Mouse (Mus musculus) right cerebral cortex, postnatal 4 days (tissue): ENCODE results near the gene Pmvk.
A peak's percentile ranks its signal among the peaks of the same experiment; 100 is the strongest.

Experiments
- DNase-seq: peaks from one replicate; pipeline ENCODE4 v3.0.0-alpha.2; 2022

The Pmvk gene

DNA sequence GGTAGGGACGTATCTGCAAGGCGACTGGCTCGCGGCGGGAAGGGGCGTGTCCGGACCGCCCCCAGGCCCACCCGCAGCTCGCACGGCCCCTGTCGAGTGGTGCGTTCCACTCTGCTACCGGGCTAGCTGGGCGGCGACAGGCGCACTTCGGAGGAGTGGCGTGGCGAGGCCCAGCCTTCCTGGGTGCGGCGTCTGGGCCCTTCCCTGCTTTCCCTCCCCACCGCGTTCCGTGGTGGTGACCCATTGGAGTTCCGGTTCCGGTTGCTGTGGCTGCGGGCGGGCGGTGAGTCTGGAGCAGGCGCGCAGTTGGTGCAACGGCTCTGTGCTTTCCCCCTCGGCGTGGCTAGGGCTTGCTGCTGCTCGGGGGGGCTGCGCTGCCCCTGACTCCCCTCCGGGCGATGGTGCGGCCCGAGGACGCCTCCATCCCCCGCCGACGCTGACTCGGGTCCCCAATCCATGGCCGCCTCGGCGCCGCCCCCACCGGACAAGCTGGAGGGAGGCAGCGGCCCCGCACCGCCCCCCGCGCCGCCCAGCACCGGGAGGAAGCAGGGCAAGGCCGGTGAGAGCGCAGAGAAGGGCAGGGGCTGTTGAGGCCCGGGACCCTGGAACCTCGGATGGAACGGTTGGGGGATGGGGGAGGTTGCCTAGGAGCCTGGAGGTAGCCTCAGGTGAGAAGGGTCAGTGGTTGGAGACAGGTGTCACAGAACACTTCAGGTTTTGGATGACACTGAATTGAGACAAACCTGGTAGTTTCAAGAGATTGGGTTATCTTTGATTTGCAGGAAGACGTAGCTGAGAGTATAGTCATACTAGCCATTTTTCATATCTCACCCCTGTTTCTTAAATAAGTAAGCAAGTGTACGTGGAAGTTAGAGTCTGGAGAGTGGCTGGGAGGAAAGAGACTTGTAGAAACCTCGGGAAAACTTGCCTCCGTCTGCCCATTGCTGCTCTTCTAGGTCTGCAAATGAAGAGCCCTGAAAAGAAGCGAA lies 23.9 kb upstream of the Pmvk start, which contains the start of gene Pygo2:
Pygo2 (plus strand) TSS at position 44 of the 989 bp plus-strand sequence.
- DNase-seq, result peak; percentile 92

DNA sequence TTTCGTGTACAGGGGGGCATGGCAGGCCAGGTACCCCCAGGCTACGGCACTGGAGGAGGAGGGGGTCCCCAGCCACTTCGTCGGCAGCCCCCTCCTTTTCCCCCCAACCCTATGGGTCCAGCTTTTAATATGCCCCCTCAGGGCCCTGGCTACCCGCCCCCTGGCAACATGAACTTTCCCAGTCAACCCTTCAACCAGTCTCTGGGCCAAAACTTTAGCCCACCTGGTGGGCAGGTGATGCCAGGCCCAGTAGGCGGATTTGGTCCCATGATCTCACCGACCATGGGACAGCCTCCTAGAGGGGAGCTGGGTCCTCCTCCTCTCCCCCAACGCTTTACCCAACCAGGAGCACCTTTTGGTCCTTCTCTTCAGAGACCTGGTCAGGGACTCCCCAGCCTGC lies 21.7 kb upstream of the Pmvk start:
- no peak for DNase-seq

DNA sequence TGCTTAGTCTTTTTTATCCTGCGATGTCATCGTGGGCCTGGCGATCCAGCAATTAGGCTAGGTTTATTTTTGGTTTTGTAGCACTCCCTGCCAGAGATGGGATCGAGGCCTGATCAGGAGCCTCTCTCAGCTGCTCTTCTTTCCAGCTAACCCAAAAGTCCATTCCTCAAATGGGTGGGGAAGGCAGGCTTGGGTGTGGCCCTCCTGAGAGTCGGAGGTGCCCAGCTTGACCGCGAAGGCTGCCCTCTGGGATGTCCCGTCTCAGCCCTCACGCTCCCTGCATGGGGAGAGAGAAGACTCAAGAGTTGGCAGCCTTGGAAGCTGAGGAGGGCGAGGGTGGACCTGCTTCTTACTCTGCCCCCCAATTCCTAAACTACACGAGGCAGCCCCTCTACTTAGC lies 19.8 kb upstream of the Pmvk start:
- DNase-seq, result no peak

DNA sequence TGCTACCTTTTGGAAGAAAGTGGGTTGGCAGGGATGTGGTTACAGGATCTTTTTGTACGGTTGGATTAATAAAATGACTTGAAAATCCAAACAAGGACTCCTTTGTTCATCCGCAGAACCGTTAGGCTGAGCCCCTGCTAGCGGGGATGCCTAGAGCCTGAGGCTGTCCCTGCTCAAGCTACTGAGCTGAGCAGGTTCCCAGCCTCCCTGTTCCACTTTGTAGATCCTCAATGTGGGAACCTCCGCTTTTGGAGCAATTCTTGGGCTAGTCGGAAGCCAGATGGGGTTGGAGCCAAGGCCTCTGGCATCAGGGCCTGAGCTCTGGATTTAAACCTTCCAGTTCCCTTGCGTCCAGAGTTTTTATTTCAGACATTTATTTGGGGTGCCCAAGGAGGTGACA lies 19.3 kb upstream of the Pmvk start:
- DNase-seq, result no peak

DNA sequence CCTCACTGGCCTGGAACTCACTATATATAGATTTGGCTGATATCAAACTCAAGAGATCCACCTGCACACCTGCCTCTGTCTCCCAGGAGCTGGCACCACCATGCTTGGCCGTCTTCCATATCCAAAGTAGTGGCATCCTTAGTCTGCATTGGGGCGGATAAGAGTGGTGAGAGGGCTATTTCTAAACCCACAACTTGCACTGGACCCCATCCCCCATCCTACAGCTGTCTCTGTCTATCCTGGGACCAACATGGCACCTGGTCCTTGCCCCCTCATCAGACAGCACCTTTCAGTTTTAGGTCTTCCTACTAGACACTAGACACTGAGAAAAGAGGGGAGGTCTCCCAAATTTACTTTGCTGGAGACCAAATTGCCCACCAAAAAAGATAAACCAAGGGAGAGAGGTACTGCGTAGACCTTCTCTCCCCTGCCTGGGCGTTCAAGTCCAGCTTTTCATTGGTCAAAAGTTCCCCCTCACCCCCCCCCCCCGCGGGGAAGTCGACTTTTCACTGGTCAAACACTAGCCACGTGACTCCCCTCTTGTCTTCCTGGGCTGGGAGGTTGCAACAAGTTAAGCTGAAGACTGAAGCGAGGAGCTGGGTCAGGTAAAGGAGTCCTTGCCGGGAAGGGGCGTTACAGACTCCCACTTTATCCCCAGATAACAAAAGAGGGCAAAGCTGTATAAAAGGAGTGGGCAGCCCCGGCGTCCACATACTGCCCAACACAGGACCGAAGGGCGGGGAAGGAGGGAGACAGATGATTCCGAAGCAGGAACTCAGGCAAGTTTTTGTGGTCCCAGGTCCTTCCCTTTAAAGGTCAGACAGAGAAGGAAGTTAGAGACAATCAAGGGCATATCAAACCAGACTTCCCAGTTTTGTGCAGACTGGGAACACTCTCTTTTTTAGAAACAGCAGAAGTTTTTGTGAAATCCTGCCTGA lies 17.9 kb upstream of the Pmvk start, which contains the start of gene Pbxip1:
Pbxip1 (plus strand) TSS at position 531 of the 938 bp plus-strand sequence.
- no peak for DNase-seq

DNA sequence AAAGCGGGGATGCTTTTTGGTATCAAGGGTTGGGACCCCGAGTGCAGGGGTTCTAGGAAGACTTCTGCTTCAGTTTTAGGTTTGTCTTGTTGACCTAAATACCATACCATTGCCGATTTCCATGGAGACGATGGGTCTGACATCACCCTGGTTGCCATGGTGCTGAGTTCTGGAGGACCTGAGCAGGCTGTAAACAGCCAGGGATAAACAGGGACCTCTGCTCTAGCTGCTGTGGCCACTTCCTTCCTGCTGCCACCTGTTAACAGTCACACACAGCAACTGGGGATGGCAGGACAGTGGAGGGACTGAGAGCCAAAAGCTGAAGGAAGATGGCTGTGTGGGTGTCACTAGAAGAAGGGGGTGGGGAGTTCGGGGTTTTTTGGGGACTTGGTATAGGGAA lies 17.1 kb upstream of the Pmvk start:
- no peak for DNase-seq

DNA sequence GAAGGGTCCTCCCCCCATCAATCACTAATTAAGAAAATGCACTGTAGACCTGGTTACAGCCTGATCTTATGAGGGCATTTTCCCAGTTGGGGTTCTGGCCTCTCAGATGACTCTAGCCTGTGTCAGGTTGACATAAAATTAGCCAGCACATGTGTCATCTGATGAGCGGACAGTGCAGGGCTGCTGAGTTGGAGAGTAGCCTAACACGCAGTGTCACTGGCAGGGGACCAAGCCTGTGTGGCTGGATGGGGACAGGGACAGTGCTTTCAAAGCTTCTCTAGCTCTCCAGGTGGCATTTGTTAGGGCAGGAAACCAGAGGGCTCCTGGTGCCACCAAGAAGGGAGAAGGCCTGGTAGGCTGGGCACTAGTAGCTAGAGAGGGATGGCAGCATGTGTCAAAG lies 13.7 kb upstream of the Pmvk start:
- no peak for DNase-seq

DNA sequence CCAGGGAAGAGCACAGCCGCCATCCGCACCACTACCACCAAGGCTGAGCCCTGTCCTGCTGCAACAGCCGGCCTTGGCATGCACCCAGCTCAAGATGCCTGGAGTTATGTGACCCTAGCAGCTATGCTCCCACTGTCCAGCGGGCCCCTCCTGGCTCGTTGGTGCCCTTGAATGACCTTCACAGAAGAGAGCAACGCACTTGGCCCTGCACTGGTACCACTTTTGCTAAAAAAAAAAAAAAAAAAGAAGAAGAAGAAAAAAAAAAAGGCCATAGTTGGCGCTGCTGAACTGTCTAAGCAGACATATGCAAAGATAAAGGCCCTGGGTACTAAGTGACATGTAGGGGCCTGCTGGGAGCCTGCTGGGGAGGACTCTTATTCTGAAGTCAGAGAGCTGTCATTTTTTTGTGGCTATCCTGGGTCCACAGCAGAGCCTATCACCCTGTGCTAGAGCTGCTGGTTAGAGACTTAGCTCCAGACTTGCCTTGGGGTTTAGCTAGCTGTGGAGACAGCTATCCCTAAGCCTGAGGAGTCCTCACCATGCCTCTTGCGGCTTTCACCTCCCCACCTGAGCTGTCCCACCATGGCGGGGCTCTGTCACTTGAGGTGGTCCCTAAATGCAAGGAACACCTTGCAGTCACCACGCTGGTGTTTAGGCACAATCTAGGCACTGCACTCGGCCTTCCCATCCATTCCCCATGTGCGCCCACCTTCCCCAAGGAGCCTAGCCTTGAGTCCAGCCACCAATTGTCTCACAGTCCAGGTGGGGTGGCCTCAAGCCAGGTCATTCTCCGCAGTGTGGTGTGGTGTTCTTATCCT lies 5.4 kb upstream of the Pmvk start:
- no peak for DNase-seq

DNA sequence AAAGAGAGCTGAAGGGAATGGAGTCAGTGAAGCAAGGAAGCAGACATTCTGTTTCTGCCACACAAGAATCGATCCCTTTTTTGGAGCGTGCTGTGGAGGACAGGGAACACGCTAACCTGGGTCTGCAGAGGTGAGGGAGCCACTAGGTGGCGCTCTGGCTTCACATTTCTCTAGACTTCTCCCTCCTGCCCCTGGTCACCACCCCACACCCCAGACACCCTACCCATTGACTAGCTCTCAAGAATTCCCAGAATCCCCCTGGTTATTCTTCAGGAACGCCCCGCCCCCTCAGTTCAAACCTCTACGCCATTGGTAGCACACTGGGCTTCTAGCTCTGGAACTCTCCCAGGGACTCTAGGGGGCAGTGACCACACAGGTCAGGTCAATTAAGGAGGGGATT lies 4.8 kb upstream of the Pmvk start:
- DNase-seq, result peak; percentile 71

DNA sequence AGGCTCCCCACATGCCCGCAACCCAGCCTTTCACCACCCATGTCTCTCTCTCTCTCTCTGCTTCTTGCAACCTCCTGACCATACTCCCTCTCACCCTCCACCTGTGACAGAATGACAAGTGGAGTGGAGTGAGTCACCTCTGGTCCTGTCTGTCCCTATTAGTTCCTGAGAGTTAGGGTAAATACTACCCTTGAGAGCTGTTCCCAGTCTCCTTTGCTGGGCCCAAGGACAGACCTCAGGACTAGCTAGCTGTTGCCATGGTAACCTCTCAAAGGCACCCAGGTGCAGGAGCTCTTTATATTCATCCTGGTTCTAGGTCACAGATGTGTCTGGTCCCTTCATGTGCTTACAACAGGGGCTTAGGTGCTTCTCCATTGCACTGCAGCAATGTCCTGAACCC lies 2.4 kb upstream of the Pmvk start:
- no peak for DNase-seq

DNA sequence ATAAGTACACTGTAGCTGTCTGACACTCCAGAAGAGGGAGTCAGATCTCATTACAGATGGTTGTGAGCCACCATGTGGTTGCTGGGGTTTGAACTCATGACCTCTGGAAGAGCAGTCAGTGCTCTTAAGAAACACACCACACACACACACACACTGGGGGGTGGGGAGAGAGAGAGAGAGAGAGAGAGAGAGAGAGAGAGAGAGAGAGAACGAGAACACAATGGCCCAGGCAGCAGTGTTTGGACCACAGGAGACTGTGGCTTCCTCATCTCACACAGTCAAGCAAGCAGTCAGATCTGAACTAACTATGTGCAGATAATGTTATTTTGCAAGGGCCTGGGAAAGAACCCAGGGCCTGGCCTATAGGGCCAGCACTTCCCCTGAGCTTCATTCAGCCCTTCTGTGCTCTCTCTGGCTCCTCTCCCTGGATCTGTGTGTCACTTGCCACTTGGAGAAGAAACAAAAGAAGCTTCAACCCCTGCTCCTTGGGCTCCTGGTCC lies 1.5 kb downstream of the Pmvk start:
- DNase-seq, result no peak

DNA sequence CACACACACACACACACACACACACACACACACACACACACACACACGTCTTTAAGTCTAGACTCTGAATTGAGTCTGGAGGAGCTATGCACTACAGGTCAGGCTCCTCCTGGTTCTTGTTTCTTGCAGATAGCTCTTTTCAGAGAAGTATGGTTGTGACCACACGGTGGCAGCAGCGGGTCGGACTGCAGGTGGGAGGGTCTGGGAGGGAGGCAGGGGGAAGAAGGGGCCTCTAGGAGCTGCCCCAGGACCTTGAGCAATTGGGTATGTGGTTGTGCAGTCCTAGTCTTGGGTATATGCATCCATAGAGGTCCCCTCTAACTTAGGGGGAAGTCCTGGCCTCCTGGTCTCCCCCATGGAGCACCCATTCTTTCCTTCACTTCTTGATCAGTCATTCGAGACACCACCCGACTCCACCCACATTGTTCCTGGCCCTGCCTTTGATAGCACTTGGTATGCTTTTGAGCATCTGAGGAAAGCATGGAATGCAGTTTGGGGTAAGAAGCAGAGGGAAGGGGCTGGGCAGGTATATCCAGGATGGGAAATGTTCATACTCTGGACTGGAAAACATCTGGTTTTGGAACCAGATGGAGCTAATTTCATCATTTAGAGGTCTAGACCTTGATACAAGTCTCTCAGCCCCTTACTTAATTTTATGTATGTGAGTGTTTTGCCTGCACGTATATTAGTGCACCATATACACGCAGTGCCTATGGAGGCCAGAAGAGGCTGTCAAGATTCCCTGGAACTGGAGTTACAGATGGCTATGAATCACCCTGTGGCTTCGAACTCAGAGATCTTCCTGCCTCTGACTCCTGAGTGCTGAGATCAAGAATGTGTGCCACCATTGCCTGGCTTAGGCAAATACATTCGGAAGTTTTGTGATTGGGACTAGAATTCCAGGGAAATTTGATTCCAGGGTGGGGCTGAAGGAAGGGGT lies 2.7 kb downstream of the Pmvk start:
- peak; percentile 66 for DNase-seq

DNA sequence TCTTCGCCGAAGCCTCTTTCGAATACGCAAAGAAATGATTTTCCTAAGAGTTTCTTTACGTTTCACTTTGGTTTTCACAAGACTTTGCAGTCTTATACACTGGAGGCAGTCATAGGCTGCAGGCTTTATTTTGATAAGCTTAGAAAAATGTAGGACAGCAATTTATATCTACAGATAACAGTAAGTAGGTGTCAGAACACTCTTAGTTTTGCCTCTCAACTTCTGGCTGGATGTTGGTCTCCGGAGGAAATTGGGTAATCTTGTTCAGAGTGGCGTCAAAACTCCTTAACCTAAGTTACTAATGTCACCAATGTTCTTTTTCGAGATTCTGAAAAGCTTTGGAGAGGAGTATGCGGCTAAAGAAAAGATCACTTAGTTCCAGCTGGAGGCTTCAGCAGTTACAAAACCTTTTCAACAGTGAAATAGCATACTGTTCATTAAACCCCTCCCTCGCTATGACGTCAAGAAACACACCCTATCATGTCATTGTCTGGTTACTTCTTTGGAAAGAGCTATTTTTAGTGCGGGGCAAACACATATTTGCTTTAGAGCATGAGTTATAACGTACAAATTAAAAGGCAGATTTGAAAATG lies 4.1 kb downstream of the Pmvk start:
- DNase-seq, result no peak

DNA sequence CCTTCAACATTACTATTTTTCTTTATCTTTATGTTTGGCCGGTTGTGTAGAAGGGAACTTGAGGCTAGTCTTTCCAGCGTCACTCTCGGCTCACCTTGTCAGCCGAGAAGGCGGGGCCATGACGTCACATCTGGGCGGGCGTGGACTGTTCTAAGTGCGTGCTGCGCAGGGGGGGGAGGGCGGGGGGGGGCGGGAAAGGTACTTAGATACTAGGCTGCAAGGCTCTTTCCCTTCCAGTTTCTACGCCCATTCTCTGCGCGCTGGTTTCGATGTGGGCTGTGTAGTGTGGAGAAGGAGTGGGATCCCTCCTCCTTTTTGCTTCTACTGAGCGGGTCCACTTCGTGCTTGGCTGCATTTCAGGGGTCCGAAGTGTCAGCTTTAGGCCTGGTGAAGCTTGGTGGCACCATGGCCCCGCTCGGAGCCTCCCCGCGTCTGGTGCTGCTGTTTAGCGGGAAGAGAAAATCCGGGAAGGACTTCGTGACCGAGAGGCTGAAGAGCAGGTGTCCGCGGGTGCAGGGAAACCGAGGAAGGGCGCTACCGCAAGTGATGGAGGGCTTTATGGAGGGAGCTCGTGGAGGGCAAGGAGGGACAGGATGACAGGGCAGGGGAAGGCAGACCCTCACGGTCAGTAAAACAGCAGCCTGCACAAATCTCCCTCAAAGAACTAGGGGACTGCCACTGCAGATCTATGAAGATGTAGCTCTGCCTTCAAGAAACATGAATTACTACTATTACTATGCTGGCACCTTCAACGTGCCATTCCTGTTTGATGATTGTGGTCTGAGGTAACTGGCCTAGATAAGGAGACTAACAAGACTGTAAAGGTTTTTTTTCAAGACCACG lies 4.8 kb downstream of the Pmvk start:
- peak; percentile 94 for DNase-seq

DNA sequence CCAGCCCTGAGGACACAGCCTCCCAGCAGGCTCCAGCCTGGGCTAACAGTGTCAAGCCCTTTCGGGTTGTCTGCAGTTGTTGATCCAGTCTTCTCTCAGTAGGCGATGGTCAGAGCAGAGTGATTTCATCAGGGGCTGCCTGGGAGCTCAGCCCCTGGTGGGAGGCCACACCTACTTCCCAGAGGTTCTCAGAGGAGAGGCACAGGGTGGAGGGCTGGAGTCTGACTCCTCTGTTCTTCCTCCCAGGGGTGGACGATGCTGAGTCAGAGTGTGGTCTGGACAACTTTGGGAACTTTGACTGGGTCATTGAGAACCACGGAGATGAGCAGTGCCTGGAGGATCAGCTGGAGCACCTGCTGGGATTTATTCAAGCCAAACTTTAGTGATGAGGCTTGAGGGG lies 13.9 kb downstream of the Pmvk start:
- no peak for DNase-seq

DNA sequence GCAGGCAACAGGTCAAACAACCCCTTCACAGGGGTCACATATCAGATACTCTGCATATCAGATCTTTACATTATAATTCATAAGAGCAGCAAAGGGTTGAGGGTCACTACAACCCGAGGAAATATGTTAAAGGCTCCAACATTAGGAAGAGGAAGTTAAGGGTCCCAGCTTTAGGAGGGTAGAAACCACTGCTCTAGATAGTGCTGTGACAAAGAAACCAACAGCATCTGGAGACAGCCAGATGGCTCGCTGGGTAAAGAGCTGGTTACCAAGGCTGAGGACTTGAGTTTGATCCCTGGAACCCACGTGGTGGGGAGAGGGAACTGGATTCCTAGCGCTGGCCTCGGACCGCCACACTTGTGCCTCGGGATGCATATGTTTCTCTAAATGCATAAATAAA lies 17.9 kb downstream of the Pmvk start:
- DNase-seq, result no peak

DNA sequence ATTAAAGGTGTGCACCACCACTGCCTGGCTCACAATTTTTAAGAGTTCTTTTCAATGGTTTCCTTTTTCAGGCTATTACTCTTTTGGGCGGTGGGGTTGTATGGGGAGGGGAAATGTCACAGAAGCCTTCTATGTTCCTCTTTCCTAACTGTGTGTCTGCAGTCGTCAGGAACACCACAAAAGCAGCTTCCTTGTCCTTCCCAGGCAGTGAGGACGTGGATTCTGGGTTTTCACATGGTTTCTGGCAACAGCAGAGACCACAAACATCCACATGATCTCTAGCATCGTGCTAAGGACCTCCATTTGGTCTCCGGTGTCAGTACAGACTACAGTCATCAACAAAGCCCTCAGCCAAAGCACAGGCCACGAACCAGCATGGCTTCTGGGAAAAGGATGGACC lies 19.5 kb downstream of the Pmvk start:
- no peak for DNase-seq

DNA sequence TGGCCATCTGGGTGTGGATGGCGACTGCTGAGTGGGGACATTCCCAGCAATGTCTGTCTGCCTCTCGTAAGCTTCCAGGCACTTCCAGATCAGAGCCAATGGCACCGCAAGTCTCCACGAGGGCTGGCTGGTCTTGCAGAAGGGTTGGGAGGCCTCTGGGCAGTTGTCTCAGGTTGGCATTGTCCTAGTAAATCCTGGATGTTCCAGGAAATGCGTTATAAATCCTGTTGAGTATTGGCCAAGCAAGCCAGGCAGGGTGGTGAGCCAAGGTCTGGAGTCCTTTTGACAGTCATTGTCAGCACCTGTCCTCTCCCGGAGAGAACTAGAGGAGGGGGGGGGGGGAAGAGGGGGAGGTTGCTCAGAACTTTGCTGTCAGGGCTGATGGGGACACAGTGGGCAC lies 24.7 kb downstream of the Pmvk start:
- DNase-seq, result no peak

DNA sequence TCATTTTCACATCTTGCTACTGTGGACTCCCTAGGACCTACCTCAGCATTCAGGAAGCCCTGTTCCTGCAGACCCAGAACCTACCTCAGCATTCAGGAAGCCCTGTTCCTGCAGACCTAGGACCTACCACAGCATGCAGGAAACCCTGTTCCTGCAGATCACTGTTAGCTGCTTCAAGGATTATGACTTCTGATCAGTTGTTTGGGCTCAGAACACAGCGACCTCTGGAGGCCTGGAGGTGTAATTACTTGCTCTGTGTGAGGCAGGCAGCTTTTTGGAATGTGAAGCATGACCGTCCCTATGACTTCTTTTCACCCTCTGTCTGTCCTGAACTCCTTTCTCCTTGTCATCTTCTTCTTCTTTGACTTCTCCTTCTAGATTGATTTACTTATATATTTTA lies 27.1 kb downstream of the Pmvk start:
- no peak for DNase-seq

DNA sequence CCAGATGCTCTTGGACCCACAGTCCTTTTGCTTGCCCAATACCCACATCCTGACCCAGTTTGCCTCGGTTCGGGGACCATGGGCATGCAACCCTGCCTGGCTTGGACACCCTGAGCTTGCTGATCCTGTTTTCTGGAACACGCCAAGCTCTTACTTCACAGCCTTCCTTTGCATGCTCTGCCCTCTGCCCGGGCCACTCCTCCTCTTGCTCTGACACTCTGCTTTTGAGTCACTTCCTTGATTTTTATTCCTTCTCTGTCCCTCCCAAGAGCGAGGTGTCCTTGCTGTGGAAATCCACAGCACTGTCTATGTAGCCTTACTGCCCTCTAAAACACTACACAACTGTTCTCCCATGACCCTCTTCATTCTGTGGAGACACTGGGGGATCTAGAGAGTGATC lies 27.9 kb downstream of the Pmvk start:
- DNase-seq, result no peak
